Mouse (Mus musculus) limb, embryonic 13.5 days (tissue): ENCODE data around the gene Rpl5. TPM values are rescaled to one million over a fixed set of nuclear protein-coding genes. Genes with fewer than 3 reads are reported as not detected.
A peak's percentile ranks its signal among the peaks of the same experiment; 100 is the strongest.

Source experiments
- ATAC-seq: fragments of 200-750 bp; cut with Nextera tagmentation; 2 replicates; pipeline ENCODE4 v1.8.0; 2017; ENCODE audit warnings: low read depth, moderate number of reproducible peaks, moderate TSS enrichment; ENCODE audit not compliant: low FRiP score
- H3K27ac ChIP-seq: fragments of 300-500 bp; sonication (generic); 2 replicates; pipeline ENCODE4 v1.5.1; 2015; ENCODE audit warnings: inconsistent platforms, mild to moderate bottlenecking, moderate library complexity
- H3K27me3 ChIP-seq: fragments of 300-500 bp; sonication (generic); 2 replicates; pipeline ENCODE4 v1.6.1; 2015; ENCODE audit warnings: mild to moderate bottlenecking, inconsistent platforms
- H3K36me3 ChIP-seq: fragments of 300-500 bp; sonication (generic); 2 replicates; pipeline ENCODE4 v1.6.1; 2015; ENCODE audit warnings: inconsistent platforms, mild to moderate bottlenecking, moderate library complexity
- H3K4me1 ChIP-seq: fragments of 300-500 bp; sonication (generic); 2 replicates; pipeline ENCODE4 v1.6.1; 2015; ENCODE audit warnings: inconsistent platforms
- H3K4me2 ChIP-seq: fragments of 300-500 bp; sonication (generic); replicated peaks from 2 replicates; pipeline ENCODE4 v1.6.1; 2015; ENCODE audit warnings: inconsistent platforms, mild to moderate bottlenecking, moderate library complexity
- H3K4me3 ChIP-seq: fragments of 300-500 bp; sonication (generic); 2 replicates; pipeline ENCODE4 v1.5.1; 2015; ENCODE audit warnings: moderate library complexity, mild to moderate bottlenecking, inconsistent platforms
- H3K9ac ChIP-seq: fragments of 300-500 bp; sonication (generic); 2 replicates; pipeline ENCODE4 v1.6.1; 2015; ENCODE audit warnings: mild to moderate bottlenecking, inconsistent platforms
- H3K9me3 ChIP-seq: fragments of 300-500 bp; sonication (generic); 2 replicates; pipeline ENCODE4 v1.6.1; 2016; ENCODE audit warnings: inconsistent platforms
- WGBS: fragments of 180-500 bp; shearing (Covaris S2); methylation state at CpG from one replicate; pipeline ENCODE4 v1.1.7; 2015; 5-methylcytosine and 5-hydroxymethylcytosine counted together
- polyA plus RNA-seq: library from polyadenylated mRNA; unstranded; fragments of >200 nt; fragmentation: Nextera tagmentation; extraction: Ambion mirVana; gene quantifications from 2 replicates; pipeline ENCODE4 v1.2.1, GENCODE M21; 2015

Gene Rpl5
- polyA plus RNA-seq, 1 experiment from 2014 or later: 75.5 TPM

DNA sequence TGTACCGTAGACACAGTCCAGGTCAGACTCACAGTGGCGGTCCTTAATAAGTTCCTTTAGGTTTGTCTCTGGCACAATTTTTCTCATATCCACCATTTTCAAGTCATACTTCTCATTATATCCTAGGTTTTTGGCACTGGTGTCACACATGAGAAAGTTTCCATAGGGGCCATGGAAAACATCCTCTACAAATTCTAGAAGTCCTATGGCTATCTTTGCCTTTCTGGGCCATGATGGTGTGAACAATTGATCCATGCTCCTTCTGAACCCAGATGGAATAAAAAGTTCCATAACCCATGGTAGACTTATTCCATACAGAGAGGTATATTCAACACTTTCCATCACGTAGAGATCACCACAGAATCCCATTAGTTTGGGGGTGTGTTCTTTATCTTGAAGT lies 9.4 kb downstream of the Rpl5 start:
- H3K27ac ChIP-seq: no peak overlapping the region
- peaks cover 59% of the 10 kb centered on the region for H3K36me3 ChIP-seq
- no peaks in the 10 kb centered on the region for H3K9me3 ChIP-seq
- ATAC-seq: no peak
- H3K27me3 ChIP-seq: no peaks in the 10 kb centered on the region
- no peak overlapping the region for H3K4me3 ChIP-seq
- no peaks in the 10 kb centered on the region for H3K4me1 ChIP-seq
- no peak overlapping the region for H3K4me2 ChIP-seq
- no peak overlapping the region for H3K9ac ChIP-seq
- 89% methylated on average over 3 of the region's 3 CpGs for WGBS

DNA sequence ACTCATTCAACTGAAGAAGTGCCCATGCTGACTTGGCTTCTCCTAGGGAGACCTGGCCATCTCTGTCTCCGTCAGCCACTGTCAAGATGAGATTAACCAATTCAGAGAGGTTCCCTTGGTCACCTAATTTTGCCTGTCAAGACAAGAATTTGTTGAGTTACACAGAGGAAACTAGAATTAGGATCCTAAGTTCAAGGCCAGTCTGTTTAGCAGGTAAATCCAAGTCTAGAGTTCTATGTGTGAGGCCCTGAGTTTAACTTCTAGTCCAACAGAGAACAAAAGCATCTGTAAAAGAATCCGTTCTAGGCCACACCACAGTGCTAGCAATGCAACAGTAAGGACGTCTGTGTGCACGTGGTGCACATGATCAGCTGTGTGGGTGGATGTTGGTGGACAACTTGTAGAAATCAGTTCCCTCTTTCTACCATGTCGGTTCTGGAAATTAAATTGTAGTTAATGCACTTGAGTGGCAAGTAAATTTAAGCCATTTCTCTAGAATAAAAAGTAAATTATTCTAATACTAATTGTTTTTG lies 9.8 kb downstream of the Rpl5 start:
- Histone ChIP-seq H3K4me2 (no peak overlapping the region), H3K4me1 (no peaks in the 10 kb centered on the region), H3K4me3 (no peak overlapping the region), H3K9me3 (no peaks in the 10 kb centered on the region), H3K36me3 (peaks cover 54% of the 10 kb centered on the region), H3K9ac (no peak overlapping the region), H3K27ac (no peak overlapping the region), H3K27me3 (no peaks in the 10 kb centered on the region)
- no peak for ATAC-seq
- 63% methylated on average over 5 of the region's 5 CpGs for WGBS

DNA sequence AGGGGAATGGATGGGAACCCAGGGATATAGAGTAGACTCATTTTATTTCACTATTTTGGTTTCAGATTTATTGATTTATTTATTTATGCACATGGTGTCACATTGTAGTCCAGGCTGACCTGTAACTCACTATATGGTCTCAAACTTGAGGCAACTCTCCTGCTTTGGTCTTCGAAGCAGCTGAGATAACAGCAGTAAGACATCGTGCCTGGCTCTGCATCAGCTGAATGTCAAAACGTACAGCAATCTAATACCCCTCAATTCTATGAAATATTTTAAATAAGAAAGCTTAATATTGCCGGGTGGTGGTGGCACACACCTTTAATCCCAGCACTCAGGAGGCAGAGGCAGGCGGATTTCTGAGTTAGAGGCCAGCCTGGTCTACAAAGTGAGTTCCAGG lies 10.7 kb downstream of the Rpl5 start:
- Histone ChIP-seq H3K4me2 (no peak overlapping the region), H3K36me3 (peaks cover 46% of the 10 kb centered on the region), H3K4me1 (no peaks in the 10 kb centered on the region), H3K9ac (no peak overlapping the region), H3K4me3 (no peak overlapping the region), H3K9me3 (no peaks in the 10 kb centered on the region), H3K27ac (no peak overlapping the region), H3K27me3 (no peaks in the 10 kb centered on the region)
- WGBS: 92% methylated on average over 5 of the region's 5 CpGs
- ATAC-seq: no peak

DNA sequence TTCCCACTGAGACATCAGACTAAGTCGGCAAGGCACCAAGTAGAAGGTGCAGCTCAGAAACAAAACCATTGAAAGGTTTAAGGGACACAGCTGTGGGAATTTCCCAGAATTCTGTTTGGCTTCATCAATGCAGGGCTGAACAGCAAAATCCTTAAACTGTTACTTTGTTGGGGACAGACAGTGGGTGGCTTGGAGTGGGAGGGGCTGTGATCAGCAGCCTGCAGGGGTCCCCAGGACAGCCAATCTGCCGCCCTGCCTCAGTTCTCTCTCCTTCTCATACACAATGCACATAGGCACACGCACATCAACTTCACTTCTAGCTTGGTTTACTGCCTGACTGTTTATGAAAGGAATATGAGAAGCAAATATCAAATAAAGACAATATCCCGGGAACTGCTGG lies 15.0 kb downstream of the Rpl5 start:
- no peak overlapping the region for H3K4me3 ChIP-seq
- H3K9ac ChIP-seq: no peak overlapping the region
- H3K27ac ChIP-seq: no peak overlapping the region
- no peak overlapping the region for H3K4me2 ChIP-seq
- no peak for ATAC-seq
- H3K9me3 ChIP-seq: no peaks in the 10 kb centered on the region
- no peaks in the 10 kb centered on the region for H3K27me3 ChIP-seq
- peaks cover 3% of the 10 kb centered on the region for H3K36me3 ChIP-seq
- H3K4me1 ChIP-seq: no peaks in the 10 kb centered on the region
- WGBS: 47% methylated on average over 4 of the region's 4 CpGs

DNA sequence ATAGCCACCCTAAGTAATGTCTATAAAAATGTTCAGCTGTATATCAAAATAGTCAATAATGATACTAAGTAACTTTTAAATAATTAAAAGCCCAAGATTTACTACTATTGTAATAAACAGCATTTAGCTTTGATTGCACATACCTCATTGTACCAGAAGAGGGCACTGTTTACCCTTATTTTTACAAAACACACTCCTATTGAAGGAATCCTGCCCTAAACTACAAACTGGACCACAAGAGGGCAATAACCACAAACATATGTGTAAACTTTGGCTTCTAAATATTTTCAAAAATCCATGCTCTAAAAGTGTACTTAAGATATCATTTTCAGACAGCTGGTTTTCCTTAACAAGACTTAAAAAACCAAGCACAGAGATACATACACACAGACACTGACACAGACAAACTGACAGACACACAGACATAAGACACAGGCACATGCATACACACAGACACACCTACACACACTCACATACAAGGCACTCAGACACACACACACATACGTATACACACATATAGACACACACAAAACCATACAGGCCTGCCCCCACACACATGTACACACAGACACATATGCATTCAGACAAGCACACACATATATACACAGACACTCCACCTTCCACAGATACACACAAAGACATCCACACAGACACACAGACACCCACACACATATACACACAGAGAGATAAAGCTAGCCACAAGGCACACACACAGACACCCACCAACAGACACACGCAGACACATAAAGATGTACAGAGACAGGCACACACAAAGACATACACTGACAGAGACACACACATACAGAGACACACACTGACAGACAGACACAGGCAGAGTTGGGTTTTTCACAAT lies 21.3 kb downstream of the Rpl5 start:
- Histone ChIP-seq H3K4me2 (no peak overlapping the region), H3K27me3 (no peaks in the 10 kb centered on the region), H3K27ac (no peak overlapping the region), H3K9ac (no peak overlapping the region), H3K4me1 (peaks cover 4% of the 10 kb centered on the region; the same call in 1 of the 2 replicates), H3K9me3 (no peaks in the 10 kb centered on the region), H3K4me3 (no peak overlapping the region), H3K36me3 (no peaks in the 10 kb centered on the region)
- WGBS: 84% methylated on average over 2 of the region's 2 CpGs
- peak; percentile 57; the same call in 1 of the 2 replicates for ATAC-seq

DNA sequence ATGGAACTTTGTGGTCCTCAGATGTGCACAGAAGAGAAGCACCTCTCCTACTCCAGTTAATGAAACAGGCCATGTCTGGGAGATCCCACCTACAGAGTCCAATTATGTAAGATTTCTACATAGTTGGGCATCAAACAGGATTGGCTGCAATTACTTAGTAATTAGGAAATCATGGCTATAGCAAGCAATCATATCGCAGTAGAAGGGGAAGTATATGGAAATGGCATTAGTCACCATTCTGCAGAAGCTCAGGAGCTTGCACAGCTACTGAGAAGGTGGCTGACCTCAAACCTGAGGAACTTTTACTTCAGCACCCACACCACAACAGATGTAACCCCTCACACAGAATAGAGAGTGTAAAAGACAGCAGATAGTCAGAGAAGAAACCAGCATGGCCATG lies 22.5 kb downstream of the Rpl5 start:
- no peak for ATAC-seq
- H3K27ac ChIP-seq: no peak overlapping the region
- 67% methylated on average over 1 of the region's 1 CpGs for WGBS

DNA sequence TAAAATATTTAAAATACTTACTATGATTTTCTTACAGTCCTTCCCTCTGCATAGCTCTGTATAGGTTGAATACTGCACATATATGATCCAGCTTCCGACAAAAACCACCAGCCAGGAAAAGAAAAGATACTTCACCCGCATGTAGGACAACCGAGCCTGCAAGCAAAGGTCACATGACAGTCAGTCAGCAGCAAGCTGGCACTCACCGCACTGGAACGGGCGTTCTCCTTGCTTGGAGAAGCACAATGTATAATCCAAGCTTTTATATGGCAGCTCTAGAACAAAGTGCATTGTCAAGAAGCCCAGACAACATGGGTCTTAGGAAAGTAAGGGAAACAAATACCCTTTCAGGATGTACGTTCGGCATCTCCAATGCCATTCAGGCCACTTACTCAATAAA lies 24.3 kb downstream of the Rpl5 start:
- Histone ChIP-seq H3K4me3 (no peak overlapping the region), H3K4me1 (peaks cover 4% of the 10 kb centered on the region; the same call in 1 of the 2 replicates), H3K9me3 (no peaks in the 10 kb centered on the region), H3K9ac (no peak overlapping the region), H3K4me2 (no peak overlapping the region), H3K27ac (no peak overlapping the region), H3K36me3 (no peaks in the 10 kb centered on the region), H3K27me3 (no peaks in the 10 kb centered on the region)
- WGBS: 86% methylated on average over 8 of the region's 8 CpGs
- no peak for ATAC-seq

More for the DNA sequence above, 22.5 kb downstream of the Rpl5 start:
- no peaks in the 10 kb centered on the region for H3K9me3 ChIP-seq
- H3K4me3 ChIP-seq: no peak overlapping the region
- no peaks in the 10 kb centered on the region for H3K27me3 ChIP-seq
- H3K4me1 ChIP-seq: peaks cover 4% of the 10 kb centered on the region; the same call in 1 of the 2 replicates
- H3K9ac ChIP-seq: no peak overlapping the region
- no peak overlapping the region for H3K4me2 ChIP-seq
- no peaks in the 10 kb centered on the region for H3K36me3 ChIP-seq

DNA sequence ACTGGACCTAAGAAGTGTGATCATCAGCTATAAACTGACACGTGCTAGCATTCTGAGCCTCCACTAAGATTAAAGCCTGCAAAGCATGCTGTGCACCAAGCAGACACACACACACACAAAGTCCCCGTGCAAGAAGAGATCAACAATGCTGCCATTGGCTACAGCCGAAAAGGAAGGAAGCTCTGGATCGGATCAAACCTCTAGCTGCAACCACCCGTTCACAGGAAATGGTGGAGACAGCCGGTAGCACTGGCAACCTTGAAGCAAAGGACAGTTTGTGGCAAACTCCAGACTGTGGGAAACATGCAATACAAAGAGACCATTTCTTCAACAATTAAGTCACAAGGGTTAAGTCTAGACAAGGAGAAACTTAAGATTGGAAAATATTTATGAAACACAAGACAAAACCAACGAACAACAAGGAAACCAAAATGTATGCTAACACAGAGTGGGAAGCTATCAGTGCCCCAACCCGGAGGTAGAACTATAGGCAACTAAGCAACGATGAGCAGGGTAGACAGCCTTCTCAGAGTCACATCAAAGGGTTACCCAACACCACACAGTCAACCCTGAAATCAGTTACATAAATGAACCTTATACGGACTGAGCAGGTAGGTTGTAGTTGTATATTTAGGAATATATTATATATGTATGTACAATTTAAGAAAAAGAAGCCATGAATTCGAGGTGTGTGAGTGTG lies 26.4 kb downstream of the Rpl5 start:
- Histone ChIP-seq H3K4me2 (no peak overlapping the region), H3K9me3 (no peaks in the 10 kb centered on the region), H3K9ac (no peak overlapping the region), H3K4me1 (peaks cover 2% of the 10 kb centered on the region; the same call in 1 of the 2 replicates), H3K36me3 (no peaks in the 10 kb centered on the region), H3K4me3 (no peak overlapping the region), H3K27ac (no peak overlapping the region), H3K27me3 (no peaks in the 10 kb centered on the region)
- WGBS: 76% methylated on average over 11 of the region's 11 CpGs
- ATAC-seq: no peak

DNA sequence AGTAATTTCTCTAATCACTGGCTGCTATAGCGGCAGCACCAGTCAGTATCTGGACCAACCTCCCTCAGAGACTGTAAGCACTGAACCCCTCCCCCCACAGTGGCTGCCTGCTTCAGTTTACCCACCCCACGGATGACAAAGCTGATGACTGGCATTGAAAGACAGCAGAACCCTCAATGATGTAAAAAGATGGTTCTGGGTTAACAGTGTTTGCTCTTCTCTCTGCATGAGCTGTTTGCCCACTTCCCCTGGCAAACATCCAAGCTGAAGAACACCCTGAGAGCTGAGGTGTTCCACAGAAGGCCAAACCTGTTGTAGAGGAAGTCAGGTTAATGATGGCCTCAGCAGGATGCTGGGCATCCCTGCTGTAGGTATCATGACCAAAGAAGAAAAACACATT lies 32.3 kb downstream of the Rpl5 start:
- no peaks in the 10 kb centered on the region for H3K9me3 ChIP-seq
- H3K9ac ChIP-seq: no peak overlapping the region
- ATAC-seq: no peak
- WGBS: 40% methylated on average over 2 of the region's 2 CpGs
- H3K4me3 ChIP-seq: no peak overlapping the region
- no peak overlapping the region for H3K27ac ChIP-seq
- no peaks in the 10 kb centered on the region for H3K27me3 ChIP-seq
- H3K36me3 ChIP-seq: no peaks in the 10 kb centered on the region
- H3K4me2 ChIP-seq: no peak overlapping the region
- peaks cover 14% of the 10 kb centered on the region for H3K4me1 ChIP-seq

DNA sequence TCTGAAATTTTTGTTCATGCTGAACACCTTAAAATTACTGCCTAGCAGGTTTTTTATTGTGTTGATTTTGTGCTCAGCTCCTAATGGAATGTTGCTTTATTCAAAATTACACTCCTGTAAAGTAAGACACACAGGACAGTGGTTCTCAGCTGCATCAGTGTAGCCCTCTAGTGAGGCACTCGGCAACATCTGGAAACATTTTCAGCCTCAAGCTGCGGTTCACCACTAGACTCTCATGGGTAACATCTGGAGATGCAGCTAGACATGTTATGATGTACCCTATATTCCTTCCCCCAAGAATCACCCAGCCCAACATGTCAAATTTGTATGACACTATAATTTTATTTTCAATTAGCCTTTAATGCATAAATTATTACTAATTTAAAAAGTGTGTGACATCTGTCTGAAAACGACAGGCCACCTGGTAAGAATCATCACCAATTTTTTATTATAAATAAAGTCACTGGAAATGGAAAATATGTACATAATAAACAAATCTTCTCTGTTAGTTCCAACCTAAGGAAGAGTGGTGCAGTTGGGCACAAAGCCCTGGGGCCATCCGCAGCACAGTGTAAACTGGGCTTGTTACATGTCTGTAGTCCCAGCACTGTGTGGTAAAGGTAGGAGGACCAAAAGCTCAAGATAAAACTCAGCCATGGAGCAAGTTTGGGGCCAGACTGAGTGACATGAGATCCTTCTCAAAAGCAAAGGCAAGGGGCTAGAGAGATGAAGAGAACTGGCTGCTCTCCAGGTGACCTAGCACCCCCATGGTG lies 33.1 kb downstream of the Rpl5 start:
- Histone ChIP-seq H3K27ac (no peak overlapping the region), H3K9me3 (no peaks in the 10 kb centered on the region), H3K9ac (no peak overlapping the region), H3K4me1 (peaks cover 14% of the 10 kb centered on the region), H3K4me3 (no peak overlapping the region), H3K4me2 (no peak overlapping the region), H3K27me3 (no peaks in the 10 kb centered on the region), H3K36me3 (no peaks in the 10 kb centered on the region)
- ATAC-seq: no peak
- WGBS: 49% methylated on average over 4 of the region's 4 CpGs

DNA sequence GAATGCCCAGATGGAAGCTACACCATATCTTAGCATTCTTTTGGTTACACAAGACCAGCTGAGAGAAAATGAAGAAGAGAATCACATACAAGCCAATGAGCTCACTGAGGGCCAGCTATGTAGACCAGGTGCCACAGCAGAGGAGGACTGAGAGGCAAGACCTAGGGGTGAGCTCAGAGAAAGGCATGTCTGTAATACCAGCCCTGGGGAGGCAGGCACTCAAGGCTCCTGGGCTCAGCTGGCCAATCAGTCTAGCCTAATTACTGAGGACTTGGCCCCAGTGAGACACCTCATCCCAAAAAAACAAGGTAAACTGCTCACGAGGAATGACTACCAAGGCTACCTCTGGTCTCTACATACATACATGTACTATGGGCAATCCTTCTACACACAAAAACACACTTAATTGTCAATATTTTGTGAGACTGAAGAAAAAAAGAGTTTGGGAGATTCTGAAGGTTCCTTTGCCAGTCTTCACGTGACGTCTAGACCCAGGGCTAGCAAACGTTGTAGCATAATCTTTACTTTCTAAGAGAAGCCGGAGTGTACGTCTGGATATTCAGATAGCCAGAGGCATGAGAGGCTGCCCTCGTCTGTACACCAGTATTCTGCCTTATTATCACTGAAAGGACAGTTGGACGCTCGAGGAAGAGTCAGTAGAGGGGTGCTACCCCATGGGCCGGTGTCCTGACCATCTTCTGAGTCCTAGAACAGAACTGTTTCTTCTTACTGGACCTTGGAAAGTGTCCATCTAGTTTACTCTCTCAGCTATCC lies 34.7 kb downstream of the Rpl5 start:
- no peak for ATAC-seq
- H3K27me3 ChIP-seq: no peaks in the 10 kb centered on the region
- H3K4me3 ChIP-seq: no peak overlapping the region
- H3K27ac ChIP-seq: no peak overlapping the region
- H3K4me1 ChIP-seq: peaks cover 14% of the 10 kb centered on the region
- WGBS: 86% methylated on average over 10 of the region's 10 CpGs
- H3K36me3 ChIP-seq: no peaks in the 10 kb centered on the region
- no peaks in the 10 kb centered on the region for H3K9me3 ChIP-seq
- no peak overlapping the region for H3K4me2 ChIP-seq
- H3K9ac ChIP-seq: no peak overlapping the region
